Mouse (Mus musculus) hindbrain, embryonic 10.5 days (tissue): Measurements from ENCODE around the gene Kcnma1. TPM values are rescaled to one million over a fixed set of nuclear protein-coding genes. Genes with fewer than 3 reads are reported as not detected.

Experiments used
- DNase-seq: peaks from one replicate; pipeline ENCODE4 v3.0.0-alpha.2; 2017; ENCODE audit warnings: low spot score
- H3K27ac ChIP-seq: fragments of 300-500 bp; sonication (generic); 2 replicates; pipeline ENCODE4 v1.5.1; 2016; ENCODE audit warnings: mild to moderate bottlenecking, moderate library complexity
- H3K27me3 ChIP-seq: fragments of 300-500 bp; sonication (generic); 2 replicates; pipeline ENCODE4 v1.6.1; 2016; ENCODE audit warnings: mild to moderate bottlenecking; ENCODE audit not compliant: poor library complexity, insufficient read depth, severe bottlenecking
- H3K36me3 ChIP-seq: fragments of 300-500 bp; sonication (generic); 2 replicates; pipeline ENCODE4 v1.6.1; 2016; ENCODE audit warnings: mild to moderate bottlenecking, moderate library complexity
- H3K4me1 ChIP-seq: fragments of 300-500 bp; sonication (generic); replicated peaks from 2 replicates; pipeline ENCODE4 v1.6.1; 2016; ENCODE audit warnings: mild to moderate bottlenecking
- H3K4me3 ChIP-seq: fragments of 300-500 bp; sonication (generic); 2 replicates; pipeline ENCODE4 v1.5.1; 2016; ENCODE audit warnings: mild to moderate bottlenecking, moderate library complexity
- H3K9me3 ChIP-seq: fragments of 300-500 bp; sonication (generic); 2 replicates; pipeline ENCODE4 v1.6.1; 2016; ENCODE audit warnings: mild to moderate bottlenecking, moderate library complexity
- WGBS: fragments of 180-500 bp; shearing (Covaris S2); methylation state at CpG from one replicate; pipeline ENCODE4 v1.1.7; 2016; 5-methylcytosine and 5-hydroxymethylcytosine counted together
- polyA plus RNA-seq: library from polyadenylated mRNA; unstranded; fragments of >200 nt; fragmentation: Nextera tagmentation; extraction: Ambion mirVana; gene quantifications from 2 replicates; pipeline ENCODE4 v1.2.1, GENCODE M21; 2016

Gene Kcnma1
- polyA plus RNA-seq, 1 experiment from 2014 or later, result 1.1 TPM

- DNase-seq, result peak; percentile 15
- 41% methylated on average over 5 of the region's 5 CpGs for WGBS
- Histone ChIP-seq H3K9me3 (no peaks in the 10 kb centered on the region), H3K27me3 (no peaks in the 10 kb centered on the region), H3K36me3 (no peaks in the 10 kb centered on the region), H3K27ac (peak overlapping the region; percentile 75), H3K4me1 (peaks cover 28% of the 10 kb centered on the region), H3K4me3 (no peak overlapping the region)
Observed at GRCm38 (mm10) chr14:23831284-23831683, 183.0 kb downstream of the Kcnma1 start.

- Histone ChIP-seq H3K4me1 (peaks cover 18% of the 10 kb centered on the region), H3K27me3 (no peaks in the 10 kb centered on the region), H3K27ac (no peak overlapping the region), H3K4me3 (no peak overlapping the region), H3K9me3 (no peaks in the 10 kb centered on the region), H3K36me3 (no peaks in the 10 kb centered on the region)
- WGBS, result 52% methylated on average over 4 of the region's 4 CpGs
- DNase-seq, result no peak
Observed at GRCm38 (mm10) chr14:23830316-23830715, 184.0 kb downstream of the Kcnma1 start.

GRCm38 (mm10) chr14:23828711-23829320 lies 185.5 kb downstream of the Kcnma1 start:
- no peaks in the 10 kb centered on the region for H3K36me3 ChIP-seq
- H3K4me3 ChIP-seq, result no peak overlapping the region
- peaks cover 11% of the 10 kb centered on the region for H3K4me1 ChIP-seq
- no peaks in the 10 kb centered on the region for H3K9me3 ChIP-seq
- H3K27me3 ChIP-seq, result no peaks in the 10 kb centered on the region
- 90% methylated on average over 3 of the region's 3 CpGs for WGBS
- DNase-seq, result no peak
- H3K27ac ChIP-seq, result no peak overlapping the region

- H3K27ac ChIP-seq, result no peak overlapping the region
- H3K9me3 ChIP-seq, result no peaks in the 10 kb centered on the region
- 73% methylated on average over 2 of the region's 2 CpGs for WGBS
- no peak overlapping the region for H3K4me3 ChIP-seq
- DNase-seq, result no peak
- no peaks in the 10 kb centered on the region for H3K27me3 ChIP-seq
- H3K4me1 ChIP-seq, result no peaks in the 10 kb centered on the region
- no peaks in the 10 kb centered on the region for H3K36me3 ChIP-seq
Observed at GRCm38 (mm10) chr14:23824937-23825336, 189.4 kb downstream of the Kcnma1 start.

- H3K27ac ChIP-seq, result no peak overlapping the region
Observed at GRCm38 (mm10) chr14:23824267-23824666, 190.0 kb downstream of the Kcnma1 start.

GRCm38 (mm10) chr14:23817585-23817984 lies 196.7 kb downstream of the Kcnma1 start:
- Histone ChIP-seq H3K4me3 (no peak overlapping the region), H3K27me3 (no peaks in the 10 kb centered on the region), H3K4me1 (no peaks in the 10 kb centered on the region), H3K27ac (no peak overlapping the region), H3K36me3 (no peaks in the 10 kb centered on the region), H3K9me3 (no peaks in the 10 kb centered on the region)
- no peak for DNase-seq
- WGBS, result 91% methylated on average over 3 of the region's 3 CpGs

More at GRCm38 (mm10) chr14:23824267-23824666, 190.0 kb downstream of the Kcnma1 start:
- WGBS, result 76% methylated on average over 4 of the region's 4 CpGs
- Histone ChIP-seq H3K9me3 (no peaks in the 10 kb centered on the region), H3K4me1 (no peaks in the 10 kb centered on the region), H3K36me3 (no peaks in the 10 kb centered on the region), H3K4me3 (no peak overlapping the region), H3K27me3 (no peaks in the 10 kb centered on the region)
- no peak for DNase-seq

GRCm38 (mm10) chr14:23810081-23810480 lies 204.2 kb downstream of the Kcnma1 start:
- H3K9me3 ChIP-seq, result no peaks in the 10 kb centered on the region
- no peak overlapping the region for H3K27ac ChIP-seq
- H3K4me3 ChIP-seq, result no peak overlapping the region
- no peaks in the 10 kb centered on the region for H3K36me3 ChIP-seq
- H3K27me3 ChIP-seq, result no peaks in the 10 kb centered on the region
- 55% methylated on average over 1 of the region's 1 CpGs for WGBS
- H3K4me1 ChIP-seq, result 0 out of 2 replicates have a peak, but pooled peaks cover 5% of the 10 kb centered on the region
- DNase-seq, result no peak

GRCm38 (mm10) chr14:23809124-23809523 lies 205.2 kb downstream of the Kcnma1 start:
- Histone ChIP-seq H3K4me1 (0 out of 2 replicates have a peak, but pooled peaks cover 6% of the 10 kb centered on the region), H3K36me3 (no peaks in the 10 kb centered on the region), H3K27me3 (no peaks in the 10 kb centered on the region), H3K9me3 (no peaks in the 10 kb centered on the region), H3K4me3 (no peak overlapping the region), H3K27ac (no peak overlapping the region)
- 87% methylated on average over 1 of the region's 1 CpGs for WGBS
- DNase-seq, result no peak

- 0 out of 2 replicates have a peak, but pooled peaks cover 6% of the 10 kb centered on the region for H3K4me1 ChIP-seq
- H3K36me3 ChIP-seq, result no peaks in the 10 kb centered on the region
- no peak overlapping the region for H3K4me3 ChIP-seq
- no peaks in the 10 kb centered on the region for H3K9me3 ChIP-seq
- H3K27me3 ChIP-seq, result no peaks in the 10 kb centered on the region
- DNase-seq, result no peak
- 48% methylated on average over 2 of the region's 2 CpGs for whole genome bisulfite sequencing
- H3K27ac ChIP-seq, result no peak overlapping the region
Observed at GRCm38 (mm10) chr14:23806378-23806777, 207.9 kb downstream of the Kcnma1 start.

GRCm38 (mm10) chr14:23796878-23797277 lies 217.4 kb downstream of the Kcnma1 start:
- Histone ChIP-seq H3K4me1 (no peaks in the 10 kb centered on the region), H3K4me3 (no peak overlapping the region), H3K36me3 (no peaks in the 10 kb centered on the region), H3K9me3 (no peaks in the 10 kb centered on the region), H3K27ac (no peak overlapping the region), H3K27me3 (no peaks in the 10 kb centered on the region)
- WGBS, result 94% methylated on average over 7 of the region's 7 CpGs
- DNase-seq, result no peak

- no peak for DNase-seq
- 81% methylated on average over 3 of the region's 3 CpGs for WGBS
- no peaks in the 10 kb centered on the region for H3K27me3 ChIP-seq
- no peaks in the 10 kb centered on the region for H3K4me1 ChIP-seq
- no peak overlapping the region for H3K4me3 ChIP-seq
- H3K36me3 ChIP-seq, result no peaks in the 10 kb centered on the region
- H3K27ac ChIP-seq, result no peak overlapping the region
- H3K9me3 ChIP-seq, result no peaks in the 10 kb centered on the region
Observed at GRCm38 (mm10) chr14:23792674-23793073, 221.6 kb downstream of the Kcnma1 start.

- Histone ChIP-seq H3K36me3 (no peaks in the 10 kb centered on the region), H3K4me3 (no peak overlapping the region), H3K9me3 (no peaks in the 10 kb centered on the region), H3K4me1 (no peaks in the 10 kb centered on the region), H3K27ac (no peak overlapping the region), H3K27me3 (no peaks in the 10 kb centered on the region)
- DNase-seq, result no peak
- WGBS, result 70% methylated on average over 3 of the region's 3 CpGs
Observed at GRCm38 (mm10) chr14:23792076-23792475, 222.2 kb downstream of the Kcnma1 start.

- 57% methylated on average over 13 of the region's 13 CpGs for WGBS
- H3K9me3 ChIP-seq, result no peaks in the 10 kb centered on the region
- no peaks in the 10 kb centered on the region for H3K4me1 ChIP-seq
- no peak overlapping the region for H3K27ac ChIP-seq
- DNase-seq, result peak; percentile 70
- H3K27me3 ChIP-seq, result no peaks in the 10 kb centered on the region
- H3K36me3 ChIP-seq, result no peaks in the 10 kb centered on the region
- no peak overlapping the region for H3K4me3 ChIP-seq
Observed at GRCm38 (mm10) chr14:23791261-23791691, 223.0 kb downstream of the Kcnma1 start.

GRCm38 (mm10) chr14:23786687-23787073 lies 227.6 kb downstream of the Kcnma1 start:
- WGBS, result 69% methylated on average over 1 of the region's 1 CpGs
- no peak for DNase-seq
- no peaks in the 10 kb centered on the region for H3K27me3 ChIP-seq
- no peaks in the 10 kb centered on the region for H3K4me1 ChIP-seq
- H3K9me3 ChIP-seq, result no peaks in the 10 kb centered on the region
- no peak overlapping the region for H3K4me3 ChIP-seq
- H3K27ac ChIP-seq, result no peak overlapping the region
- no peaks in the 10 kb centered on the region for H3K36me3 ChIP-seq
